Mouse (Mus musculus) erythroid progenitor cell, adult 5-6 weeks (primary cell): ENCODE measurements at regions not wholly inside any gene's neighbourhood (a gene's known extent, or its start where the extent isn't known, plus 50 kb on each side); places are given as distances from the start of the nearest gene placed in this dataset.

Source experiments
- ATAC-seq: replicated peaks from 2 replicates; pipeline ENCODE4 v1.8.0; 2016; ENCODE audit warnings: moderate number of reproducible peaks, mild to moderate bottlenecking, moderate TSS enrichment, inconsistent platforms; ENCODE audit not compliant: poor library complexity, low FRiP score, severe bottlenecking

- ATAC-seq: no peak
These were observed 272.6 kb downstream of the Pten start for GRCm38 (mm10) chr19:33029688-33030444.

- ATAC-seq: no peak
These were observed 283.2 kb downstream of the Pten start for GRCm38 (mm10) chr19:33040512-33040911.

- no peak for ATAC-seq
These were observed 283.7 kb downstream of the Pten start for GRCm38 (mm10) chr19:33040991-33041390.

GRCm38 (mm10) chr19:33042760-33043159 is 285.5 kb downstream of the Pten start:
- ATAC-seq: no peak

- ATAC-seq: no peak
These were observed 286.4 kb downstream of the Pten start for GRCm38 (mm10) chr19:33043696-33044095.

- ATAC-seq: no peak
These were observed 291.6 kb downstream of the Pten start for GRCm38 (mm10) chr19:33048754-33049442.

GRCm38 (mm10) chr19:33053199-33053867 is 296.0 kb downstream of the Pten start:
- ATAC-seq: no peak

GRCm38 (mm10) chr19:33056372-33056791 is 299.1 kb downstream of the Pten start:
- no peak for ATAC-seq

- no peak for ATAC-seq
These were observed 303.7 kb downstream of the Pten start for GRCm38 (mm10) chr19:33061006-33061405.

GRCm38 (mm10) chr19:33062165-33063058 is 305.1 kb downstream of the Pten start:
- no peak for ATAC-seq

GRCm38 (mm10) chr19:33065274-33066200 is 308.2 kb downstream of the Pten start:
- no peak for ATAC-seq

GRCm38 (mm10) chr19:33068351-33068955 is 311.2 kb downstream of the Pten start:
- ATAC-seq: no peak

- no peak for ATAC-seq
These were observed 312.5 kb downstream of the Pten start for GRCm38 (mm10) chr19:33069761-33070160.

- ATAC-seq: no peak
These were observed 315.0 kb downstream of the Pten start for GRCm38 (mm10) chr19:33072299-33072698.

- no peak for ATAC-seq
These were observed 317.2 kb downstream of the Rnls start for GRCm38 (mm10) chr19:33074907-33075306.

GRCm38 (mm10) chr19:33078681-33079360 is 313.3 kb downstream of the Rnls start:
- ATAC-seq: no peak

- no peak for ATAC-seq
These were observed 312.1 kb downstream of the Rnls start for GRCm38 (mm10) chr19:33079959-33080358.

- no peak for ATAC-seq
These were observed 310.6 kb downstream of the Rnls start for GRCm38 (mm10) chr19:33081493-33081892.
